Mouse (Mus musculus): ENCODE measurements around the gene Ccr6.

GRCm38 (mm10) chr17:8235743-8236142 lies at the start of gene Ccr6:
- TF ChIP-seq CTCF (IDR thresholded peaks at IDR 0.05; ENCODE audit: extremely low read depth, insufficient read length, insufficient replicate concordance, low read depth, low read length) = no peak
- TF ChIP-seq POLR2A (IDR thresholded peaks at IDR 0.05; ENCODE audit: low read depth, low read length) = no peak
